Mouse (Mus musculus) thymus, adult 2 months (tissue): ENCODE data around the gene Tshz2.

Source experiments
- CTCF ChIP-seq: fragments of 200-500 bp; IDR thresholded peaks from 2 replicates; pipeline ENCODE4 v1.5.1; 2012; ENCODE audit warnings: mild to moderate bottlenecking, control low read depth, low read length, moderate library complexity, borderline replicate concordance; ENCODE audit not compliant: control insufficient read depth, poor library complexity, insufficient read depth; ENCODE audit errors: extremely low read depth
- POLR2A ChIP-seq: fragments of 200-500 bp; IDR thresholded peaks from 2 replicates; pipeline ENCODE4 v1.6.1; 2012; ENCODE audit warnings: mild to moderate bottlenecking, low read length, control low read depth, moderate library complexity; ENCODE audit not compliant: control insufficient read depth, poor library complexity, insufficient read depth; ENCODE audit errors: extremely low read depth

GRCm38 (mm10) chr2:170104396-170104795, 471.6 kb downstream of the Tshz2 start:
- TF ChIP-seq POLR2A = no peak
- no peak for TF ChIP-seq CTCF
